Comparison of ENCODE assay signal across 11 mouse cellular contexts in genomic region chr1:76658228-76658627, GRCm38 (mm10).
DNase-seq lines count a peak whose midpoint lies in the region; ATAC-seq lines count a peak whose summit lies in the region.
"Had no signal": no experiment of that assay in that cellular context is flagged by ENCODE, and none has a peak within 500 bp of the region (broad histone marks: within the 10 kb centered on the region; RNA-seq: fewer than 3 reads in every experiment).

No protein-coding gene starts in this region.

- peak; percentile 30 to 31 for DNase-seq in cerebellum, postnatal 10 days
- no peak for DNase-seq in cerebellum, postnatal 25 days
- peak; percentile 23 for DNase-seq in adrenal gland, postnatal 25 days
- DNase-seq in lung, postnatal 14 days: peak; percentile 60
- DNase-seq in gastrocnemius, postnatal 25 days: no peak
- no peak for DNase-seq in cerebellum, postnatal 36 days
- DNase-seq in left cerebral cortex, adult 18-20 months (ENCODE audit: low spot score in 2 of 2): no peak
- DNase-seq: forebrain, postnatal 0 days had no signal

- no peak overlapping the region for H3K4me2 ChIP-seq in heart, embryonic 15.5 days
- H3K4me2 ChIP-seq: limb, embryonic 13.5 days had no signal

- peaks cover 11% of the 10 kb centered on the region; the same call in 1 of the 2 replicates for H3K4me1 ChIP-seq in heart, embryonic 15.5 days (replicated peaks)
- H3K4me1 ChIP-seq: limb, embryonic 13.5 days had no signal

- no peaks in the 10 kb centered on the region for H3K36me3 ChIP-seq in heart, embryonic 15.5 days
- H3K36me3 ChIP-seq: limb, embryonic 13.5 days had no signal

- peak overlapping the region; percentile 60; the same call in 1 of the 2 replicates for H3K27ac ChIP-seq in heart, embryonic 15.5 days
- H3K27ac ChIP-seq: heart, adult 2 months; limb, embryonic 13.5 days had no signal

- no peaks in the 10 kb centered on the region for H3K9me3 ChIP-seq in heart, embryonic 15.5 days (replicated peaks)
- H3K9me3 ChIP-seq: limb, embryonic 13.5 days had no signal

- no peak overlapping the region for H3K9ac ChIP-seq in heart, embryonic 15.5 days
- H3K9ac ChIP-seq: forebrain, postnatal 0 days; limb, embryonic 13.5 days had no signal

- no peaks in the 10 kb centered on the region for H3K27me3 ChIP-seq in heart, embryonic 15.5 days
- H3K27me3 ChIP-seq: limb, embryonic 13.5 days had no signal

- WGBS in heart, embryonic 15.5 days: 21% methylated on average over 4 of the region's 4 CpGs

- ATAC-seq in heart, embryonic 15.5 days (replicated peaks; ENCODE audit: insufficient number of reproducible peaks, insufficient read depth, low FRiP score, low read depth): peak; percentile 77
- ATAC-seq: forebrain, postnatal 0 days had no signal

- no peak overlapping the region for H3K4me3 ChIP-seq in heart, embryonic 15.5 days
- H3K4me3 ChIP-seq: heart, adult 2 months; limb, embryonic 13.5 days had no signal

Comparison
In these comparisons a context has a peak if more than half of its experiments do, and no peak if none do; other contexts are left out.
1. DNase-seq: peak in cerebellum, postnatal 10 days (2 of 2), adrenal gland, postnatal 25 days (single experiment) and lung, postnatal 14 days (single experiment); none in cerebellum, postnatal 25 days (0 of 2), gastrocnemius, postnatal 25 days (single experiment), cerebellum, postnatal 36 days (0 of 2) and left cerebral cortex, adult 18-20 months (0 of 2).